Mouse (Mus musculus) ovary, adult 2 months (tissue): ENCODE data around the gene Lpcat4. TPM values are rescaled to one million over a fixed set of nuclear protein-coding genes. Genes with fewer than 3 reads are reported as not detected.

Experiments
- polyA plus RNA-seq: library from polyadenylated mRNA; depleted of rRNA; stranded (reverse); fragments of >200 nt; gene quantifications from 2 replicates; pipeline ENCODE4 v1.2.3, GENCODE M21; 2012; rRNA removed

The Lpcat4 gene
- polyA plus RNA-seq, result 54.9 and 64.4 TPM in 2 replicates

GRCm38 (mm10) chr2:112239212-112239934 lies at the start of gene Lpcat4:
Gene Lpcat4 (plus strand): TSS chr2:112239468.

DNA sequence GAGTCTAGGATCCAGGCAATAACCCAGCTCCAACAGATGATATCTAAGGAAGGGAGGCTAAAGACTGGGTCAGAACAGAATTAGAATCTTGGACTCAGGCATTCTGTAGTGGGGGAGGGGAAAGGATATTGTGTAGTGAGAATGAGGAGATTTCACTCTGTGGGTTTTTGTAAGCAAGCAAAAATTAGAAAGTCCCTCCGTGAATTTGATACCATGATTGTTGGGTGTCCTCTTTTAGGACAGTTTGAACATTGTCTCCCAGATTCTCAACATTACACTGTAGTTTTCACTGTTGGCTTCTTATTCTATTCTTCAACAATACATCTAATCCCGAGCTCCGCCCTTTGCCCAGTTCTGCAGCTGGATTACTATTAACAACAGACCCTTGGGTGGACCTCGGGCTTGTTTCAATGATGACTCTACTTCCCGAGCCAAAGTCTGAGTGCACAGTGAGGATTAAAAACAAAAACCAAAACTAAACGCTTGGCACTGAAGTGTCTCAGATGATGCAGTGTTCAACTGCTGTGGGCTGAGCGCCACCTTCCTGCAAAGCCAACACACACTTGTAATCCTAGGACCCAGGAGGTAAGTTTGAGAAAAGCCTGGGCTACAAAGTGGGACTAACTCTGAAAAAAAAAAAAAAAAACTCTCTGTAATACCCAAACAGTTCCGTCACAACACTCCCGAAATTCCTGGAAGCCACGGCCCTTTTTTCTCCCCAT lies 20.1 kb downstream of the Lpcat4 start, which contains the start of gene Nutm1:
Gene Nutm1 (minus strand): TSS at position 51 of the 722 bp plus-strand sequence.

GRCm38 (mm10) chr2:112261748-112262653 lies 22.7 kb downstream of the Lpcat4 start, which contains the start of gene Nop10:
Gene Nop10 (plus strand): TSS chr2:112261926.

DNA sequence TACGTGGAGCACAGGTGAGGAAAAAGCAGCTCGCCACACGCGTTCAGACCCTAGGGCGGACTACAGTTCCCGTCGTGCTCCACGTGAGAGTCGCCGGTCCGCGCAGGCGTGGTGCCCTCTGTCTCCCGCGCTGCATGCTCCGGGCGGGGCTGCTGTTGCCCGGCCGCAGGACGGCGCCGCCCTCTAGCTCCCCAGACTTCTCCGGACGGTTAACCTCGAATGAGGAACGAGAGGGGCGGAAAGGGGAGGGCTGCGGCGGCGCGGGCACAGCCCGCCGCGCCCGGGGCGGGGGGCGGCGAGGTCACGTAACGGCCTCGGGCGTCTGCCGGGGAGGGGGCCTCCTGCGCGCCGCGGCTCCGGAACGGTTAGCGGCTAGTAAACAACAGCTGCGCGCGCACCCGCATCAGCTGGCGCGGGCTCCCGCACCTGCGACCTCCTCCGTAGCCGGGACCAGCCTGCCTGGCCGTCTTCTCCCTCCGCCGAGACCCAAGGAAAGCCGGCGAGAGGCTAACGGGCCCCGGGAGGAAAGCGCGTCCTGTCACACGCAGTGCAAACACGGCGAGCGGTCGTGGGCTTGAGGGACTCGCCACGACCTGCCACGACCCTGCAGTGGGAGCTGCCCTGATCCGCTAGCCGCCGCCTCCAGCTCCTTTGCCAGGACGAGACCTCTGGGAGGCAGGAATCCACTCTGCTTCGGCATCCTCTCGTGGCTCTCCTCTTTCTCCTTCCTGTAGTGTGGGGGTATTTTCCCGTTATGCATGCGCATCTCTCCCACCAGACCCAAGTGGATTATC lies 26.4 kb downstream of the Lpcat4 start, which contains the start of gene Slc12a6:
Gene Slc12a6 (plus strand): TSS at position 378 of the 794 bp plus-strand sequence.

GRCm38 (mm10) chr2:112266242-112266592 lies 26.9 kb downstream of the Lpcat4 start, which contains the start of gene Gm21985:
Gene Gm21985 (plus strand): TSS chr2:112266314.

Other genes with a start within 250 kb of the Lpcat4 start
- gene Olfr1309, start 249.2 kb upstream of the Lpcat4 start, polyA plus RNA-seq, result not detected in 2 replicates
- not detected in 2 replicates for gene Olfr1310, start 226.8 kb upstream of the Lpcat4 start, polyA plus RNA-seq
- not detected in 2 replicates for gene Olfr1311, start 215.1 kb upstream of the Lpcat4 start, polyA plus RNA-seq
- gene Olfr1312, start 189.2 kb upstream of the Lpcat4 start, polyA plus RNA-seq, result not detected in 2 replicates
- gene Olfr1313, start 161.6 kb upstream of the Lpcat4 start, polyA plus RNA-seq, result not detected in 2 replicates
- gene Olfr1314, start 142.7 kb upstream of the Lpcat4 start, polyA plus RNA-seq, result not detected in 2 replicates
- not detected in 2 replicates for gene Olfr1315-ps1, start 124.0 kb upstream of the Lpcat4 start, polyA plus RNA-seq
- not detected in 2 replicates for gene Olfr1316, start 104.5 kb upstream of the Lpcat4 start, polyA plus RNA-seq
- gene Olfr1317, start 99.1 kb upstream of the Lpcat4 start, polyA plus RNA-seq, result not detected in 2 replicates
- not detected in 2 replicates for gene Olfr1318, start 85.3 kb upstream of the Lpcat4 start, polyA plus RNA-seq
- gene Nutm1, start 19.8 kb downstream of the Lpcat4 start, polyA plus RNA-seq, result not detected in 2 replicates
- 32.4 and 73.0 TPM in 2 replicates for gene Nop10, start 22.5 kb downstream of the Lpcat4 start, polyA plus RNA-seq
- gene Slc12a6, start 26.4 kb downstream of the Lpcat4 start, polyA plus RNA-seq, result 28.4 and 34.6 TPM in 2 replicates
- not detected in 2 replicates for gene Gm21985, start 26.8 kb downstream of the Lpcat4 start, polyA plus RNA-seq
- 103 TPM in 2 replicates for gene Emc4, start 128.6 kb downstream of the Lpcat4 start, polyA plus RNA-seq
- 0.42 and 0.75 TPM in 2 replicates for gene Katnbl1, start 139.7 kb downstream of the Lpcat4 start, polyA plus RNA-seq
- 4.6 and 6.1 TPM in 2 replicates for gene Emc7, start 215.5 kb downstream of the Lpcat4 start, polyA plus RNA-seq
- not detected in 2 replicates for gene Chrm5, start 241.3 kb downstream of the Lpcat4 start, polyA plus RNA-seq